Mouse (Mus musculus): ENCODE data around the gene Zfp131. TPM values are rescaled to one million over a fixed set of nuclear protein-coding genes. Genes with fewer than 3 reads are reported as not detected.
A peak's percentile ranks its signal among the peaks of the same experiment; 100 is the strongest.
"Not testable (repeated sequence)": the region's sequence is repeated elsewhere in the genome, so short reads cannot be mapped to it uniquely, and the experiment has no call there.

Gene Zfp131
- polyA plus RNA-seq (2015; fragmentation: Nextera tagmentation; extraction: Ambion mirVana): 32.2 and 33.0 TPM in 2 replicates

GRCm38 (mm10) chr13:119790761-119791579 lies at the start of gene Zfp131:
Zfp131 (minus strand) TSS chr13:119790889.
- Histone ChIP-seq H3K4me1 (replicated peaks) (peaks cover 22% of the 10 kb centered on the region), H3K27ac (replicated peaks) (peak within 1 kb of the TSS; percentile 99), H3K36me3 (peaks cover 15% of the 10 kb centered on the region), H3K27me3 (no peaks in the 10 kb centered on the region), H3K9me3 (no peaks in the 10 kb centered on the region), H3K4me3 (peak within 1 kb of the TSS; percentile 91), H3K9ac (peak within 1 kb of the TSS; percentile 90), H3K4me2 (peak within 1 kb of the TSS; percentile 67)
- peak; percentile 97 for ATAC-seq (ENCODE audit: low FRiP score, low read depth)
- WGBS: under 1% methylated on average over 76 of the region's 86 CpGs

- H3K4me3 ChIP-seq; H3K9me3 ChIP-seq; H3K27me3 ChIP-seq; H3K27ac ChIP-seq (replicated peaks); H3K4me1 ChIP-seq (replicated peaks); H3K36me3 ChIP-seq; H3K9ac ChIP-seq: not testable (repeated sequence)
- peak; percentile 36; the same call in 1 of the 2 replicates for ATAC-seq (ENCODE audit: low FRiP score, low read depth)
- WGBS: 25% methylated on average over 6 of the region's 6 CpGs
- 0 out of 2 replicates have a peak overlapping the region, but pooled peaks have one; percentile 33 for H3K4me2 ChIP-seq
These were observed 49.3 kb upstream of the Zfp131 start for GRCm38 (mm10) chr13:119839982-119840381.

GRCm38 (mm10) chr13:119837719-119838337 lies 47.1 kb upstream of the Zfp131 start:
- ATAC-seq (ENCODE audit: low FRiP score, low read depth): peak; percentile 39; the same call in 1 of the 2 replicates
- peak overlapping the region; percentile 40 for H3K4me2 ChIP-seq

DNA sequence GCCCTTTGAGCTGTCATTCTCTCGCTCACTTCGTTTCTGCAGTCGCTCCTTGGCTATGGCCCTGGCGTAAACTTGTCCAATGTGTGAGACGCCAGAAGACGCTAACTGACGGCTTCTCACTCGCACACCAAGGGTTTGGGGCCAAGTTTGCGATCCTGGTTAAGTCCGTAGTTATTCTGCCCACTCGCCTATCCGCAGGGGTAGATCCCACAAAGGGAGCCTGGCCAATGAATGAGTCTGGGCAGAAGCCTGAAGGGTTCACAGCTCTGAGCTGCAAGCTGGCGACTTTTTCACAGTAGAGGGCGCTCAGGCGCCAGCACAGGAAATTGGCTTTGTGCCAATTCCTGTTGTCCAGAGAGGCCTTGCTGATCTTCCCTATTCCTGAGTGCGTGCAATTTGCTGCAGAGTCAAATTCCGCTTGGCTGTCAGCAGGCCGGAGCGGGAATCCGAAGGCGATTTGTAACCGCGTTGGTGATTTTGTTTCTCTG lies 45.7 kb upstream of the Zfp131 start:
- H3K27ac ChIP-seq (replicated peaks); H3K9ac ChIP-seq; H3K9me3 ChIP-seq; H3K4me1 ChIP-seq (replicated peaks); H3K27me3 ChIP-seq; H3K36me3 ChIP-seq: not testable (repeated sequence)
- peak; percentile 81 for ATAC-seq (ENCODE audit: low FRiP score, low read depth)
- Histone ChIP-seq H3K4me3 (peak overlapping the region; percentile 31), H3K4me2 (peak overlapping the region; percentile 50)
- 12% methylated on average over 23 of the region's 23 CpGs for WGBS

More at GRCm38 (mm10) chr13:119837719-119838337, 47.1 kb upstream of the Zfp131 start:
- H3K9me3 ChIP-seq; H3K27me3 ChIP-seq; H3K27ac ChIP-seq (replicated peaks); H3K36me3 ChIP-seq; H3K9ac ChIP-seq; H3K4me1 ChIP-seq (replicated peaks): not testable (repeated sequence)
- H3K4me3 ChIP-seq: 0 out of 2 replicates have a peak overlapping the region, but pooled peaks have one; percentile 11
- 3% methylated on average over 14 of the region's 23 CpGs for WGBS

DNA sequence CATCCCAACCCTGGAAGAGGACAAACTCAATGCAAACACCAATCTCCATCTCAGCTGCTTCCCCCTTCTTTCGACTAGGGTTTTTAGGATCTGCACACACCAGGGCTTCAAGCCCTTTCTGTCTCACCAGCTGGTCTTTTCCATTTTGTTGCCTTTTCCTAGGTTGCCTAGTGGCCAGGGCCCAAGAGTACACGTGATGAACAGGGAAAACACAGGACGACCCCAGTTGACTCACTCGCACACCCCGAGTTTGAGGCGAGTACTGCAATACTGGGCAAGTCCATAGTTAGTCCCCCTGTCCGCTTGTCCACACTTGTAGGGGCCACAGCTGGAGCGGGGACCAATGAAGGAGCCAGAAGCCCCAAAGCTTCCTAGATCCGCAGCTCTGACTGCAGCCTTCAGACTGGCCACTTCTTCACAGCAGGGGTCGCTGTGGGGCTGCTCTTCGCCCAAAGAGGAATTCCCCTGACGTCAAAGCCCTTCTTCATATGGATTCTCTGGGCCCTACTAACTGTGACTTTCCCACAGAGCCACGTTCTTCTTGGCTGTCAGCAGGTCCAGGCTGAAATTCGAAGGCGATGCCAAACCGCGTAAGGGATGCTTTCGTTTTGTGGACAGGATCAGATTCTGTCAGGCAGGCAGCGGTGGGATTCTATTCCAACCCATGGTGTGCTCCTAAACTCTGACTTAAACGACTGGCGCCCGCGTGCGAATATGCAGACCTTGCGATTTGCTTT lies 44.8 kb upstream of the Zfp131 start, which contains the start of gene D13Ertd608e:
D13Ertd608e (plus strand) TSS at position 687 of the 737 bp plus-strand sequence.
- not testable (repeated sequence) for H3K4me1 ChIP-seq (replicated peaks); H3K27ac ChIP-seq (replicated peaks); H3K36me3 ChIP-seq; H3K27me3 ChIP-seq; H3K9me3 ChIP-seq; H3K9ac ChIP-seq
- peak; percentile 49 for ATAC-seq (ENCODE audit: low FRiP score, low read depth)
- H3K4me2 ChIP-seq: peak within 1 kb of the TSS; percentile 50
- 15% methylated on average over 19 of the region's 25 CpGs for WGBS
- peak within 1 kb of the TSS; percentile 31 for H3K4me3 ChIP-seq

GRCm38 (mm10) chr13:119830116-119830515 lies 39.4 kb upstream of the Zfp131 start, which contains the start of gene AF067063:
AF067063 (minus strand) TSS chr13:119830216.
- not testable (repeated sequence) for H3K9me3 ChIP-seq; H3K4me1 ChIP-seq (replicated peaks); H3K27ac ChIP-seq (replicated peaks); H3K4me2 ChIP-seq; H3K36me3 ChIP-seq; ATAC-seq (ENCODE audit: low FRiP score, low read depth); H3K9ac ChIP-seq; H3K4me3 ChIP-seq; H3K27me3 ChIP-seq

GRCm38 (mm10) chr13:119817579-119818206 lies 27.0 kb upstream of the Zfp131 start:
- no peak overlapping the region for H3K4me3 ChIP-seq
- no peaks in the 10 kb centered on the region for H3K27me3 ChIP-seq
- H3K4me1 ChIP-seq (replicated peaks): no peaks in the 10 kb centered on the region
- no peak overlapping the region for H3K4me2 ChIP-seq
- H3K36me3 ChIP-seq: no peaks in the 10 kb centered on the region
- no peak overlapping the region for H3K27ac ChIP-seq (replicated peaks)
- 21% methylated on average over 2 of the region's 2 CpGs for WGBS
- no peak overlapping the region for H3K9ac ChIP-seq
- H3K9me3 ChIP-seq: no peaks in the 10 kb centered on the region
- no peak for ATAC-seq (ENCODE audit: low FRiP score, low read depth)

- 58% methylated on average over 8 of the region's 8 CpGs for WGBS
- Histone ChIP-seq H3K27ac (replicated peaks) (no peak overlapping the region), H3K36me3 (no peaks in the 10 kb centered on the region), H3K9me3 (no peaks in the 10 kb centered on the region), H3K4me1 (replicated peaks) (no peaks in the 10 kb centered on the region), H3K9ac (no peak overlapping the region), H3K27me3 (no peaks in the 10 kb centered on the region), H3K4me3 (no peak overlapping the region), H3K4me2 (no peak overlapping the region)
- no peak for ATAC-seq (ENCODE audit: low FRiP score, low read depth)
These were observed 26.1 kb upstream of the Zfp131 start for GRCm38 (mm10) chr13:119816798-119817197.

- no peaks in the 10 kb centered on the region for H3K9me3 ChIP-seq
- 88% methylated on average over 9 of the region's 9 CpGs for WGBS
- H3K36me3 ChIP-seq: no peaks in the 10 kb centered on the region
- H3K27ac ChIP-seq (replicated peaks): no peak overlapping the region
- no peaks in the 10 kb centered on the region for H3K4me1 ChIP-seq (replicated peaks)
- no peak for ATAC-seq (ENCODE audit: low FRiP score, low read depth)
- H3K4me3 ChIP-seq: no peak overlapping the region
- H3K4me2 ChIP-seq: no peak overlapping the region
- no peak overlapping the region for H3K9ac ChIP-seq
- no peaks in the 10 kb centered on the region for H3K27me3 ChIP-seq
These were observed 19.3 kb upstream of the Zfp131 start for GRCm38 (mm10) chr13:119810031-119810430.

- H3K4me2 ChIP-seq: no peak overlapping the region
- WGBS: 80% methylated on average over 2 of the region's 2 CpGs
- H3K9me3 ChIP-seq: no peaks in the 10 kb centered on the region
- no peaks in the 10 kb centered on the region for H3K36me3 ChIP-seq
- H3K9ac ChIP-seq: no peak overlapping the region
- no peaks in the 10 kb centered on the region for H3K27me3 ChIP-seq
- H3K4me1 ChIP-seq (replicated peaks): no peaks in the 10 kb centered on the region
- no peak for ATAC-seq (ENCODE audit: low FRiP score, low read depth)
- H3K4me3 ChIP-seq: no peak overlapping the region
- no peak overlapping the region for H3K27ac ChIP-seq (replicated peaks)
These were observed 18.2 kb upstream of the Zfp131 start for GRCm38 (mm10) chr13:119808937-119809336.

DNA sequence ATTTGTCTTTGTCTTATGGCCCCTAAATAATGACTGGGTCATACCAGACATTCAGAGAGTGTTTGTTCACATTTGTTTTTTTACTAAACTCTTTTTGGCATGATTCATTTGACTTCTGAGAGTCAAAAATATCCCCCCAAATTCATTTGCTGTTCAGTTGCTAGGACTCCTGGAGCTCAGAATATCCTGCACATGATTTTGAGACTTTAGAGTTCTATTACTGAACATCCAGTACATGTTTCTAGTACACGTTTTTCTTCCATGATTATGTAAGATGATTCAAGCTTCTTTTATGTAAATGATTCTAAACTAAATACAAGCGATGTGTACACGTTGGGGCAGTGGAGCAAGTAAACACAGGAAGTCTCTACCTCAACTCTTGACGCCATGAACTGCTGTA lies 7.0 kb upstream of the Zfp131 start:
- 73% methylated on average over 4 of the region's 4 CpGs for WGBS
- Histone ChIP-seq H3K36me3 (no peaks in the 10 kb centered on the region), H3K27ac (replicated peaks) (no peak overlapping the region), H3K27me3 (no peaks in the 10 kb centered on the region), H3K9ac (no peak overlapping the region), H3K9me3 (no peaks in the 10 kb centered on the region), H3K4me2 (no peak overlapping the region), H3K4me1 (replicated peaks) (no peaks in the 10 kb centered on the region), H3K4me3 (no peak overlapping the region)
- no peak for ATAC-seq (ENCODE audit: low FRiP score, low read depth)
